Comparison of ENCODE assay signal across 9 mouse cellular contexts in the genomic region with DNA sequence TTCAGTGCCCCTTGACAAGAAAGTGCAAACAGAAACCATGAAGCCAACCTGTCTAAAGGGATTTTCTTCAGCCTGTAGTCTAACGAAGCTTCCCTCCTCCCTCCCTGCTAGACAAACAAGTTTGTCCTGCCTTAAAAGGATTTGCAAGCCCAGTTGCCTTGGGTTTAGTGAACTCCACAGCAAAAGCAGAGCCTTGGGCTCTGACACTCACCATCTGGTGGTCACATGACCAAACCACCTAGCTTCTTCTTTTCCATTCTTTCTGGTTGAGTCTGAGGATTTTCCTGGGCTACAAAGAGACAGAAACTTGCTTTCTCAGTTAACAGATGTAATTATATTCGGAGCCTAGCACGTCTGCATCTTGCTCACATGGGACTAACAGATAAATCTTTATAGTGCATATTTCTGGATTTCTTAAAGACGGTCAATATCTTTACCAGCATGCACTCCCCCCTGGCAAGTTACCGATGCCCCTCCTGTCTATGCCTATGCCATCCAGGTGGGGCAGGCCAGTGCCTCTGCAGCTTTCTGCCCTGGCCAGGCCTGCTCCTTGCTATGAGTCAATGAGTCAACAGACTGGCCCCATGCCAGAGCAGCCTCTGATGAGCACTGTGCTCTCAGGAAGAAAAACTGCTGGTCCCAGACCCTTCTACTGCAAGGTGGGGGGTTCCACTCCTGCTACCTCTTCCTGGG. TPM values are rescaled to one million over a fixed set of nuclear protein-coding genes. Genes with fewer than 3 reads are reported as not detected.
DNase-seq lines count a peak whose midpoint lies in the region; ATAC-seq and TF ChIP-seq lines count a peak whose summit lies in the region.
"Had no signal": no experiment of that assay in that cellular context is flagged by ENCODE, and none has a peak within 500 bp of the region (broad histone marks: within the 10 kb centered on the region; RNA-seq: fewer than 3 reads in every experiment).

No protein-coding gene starts in this region.

- in situ Hi-C loops in Patski (cut with MboI; ENCODE audit: low pct_unique_long_range_greater_than_20kb) = no loop called here

- H3K9me3 ChIP-seq in midbrain, embryonic 16.5 days (replicated peaks; ENCODE audit: control insufficient read depth, low read length, poor library complexity, severe bottlenecking) = no peaks in the 10 kb centered on the region
- H3K9me3 ChIP-seq: G1E had no signal

- peak; percentile 96 for ATAC-seq in Patski
- peak; percentile 68 for ATAC-seq in midbrain, embryonic 16.5 days
- ATAC-seq in megakaryocyte-erythroid progenitor cell, adult 5-6 weeks (replicated peaks; ENCODE audit: low FRiP score, low TSS enrichment, poor library complexity, severe bottlenecking) = no peak

- POLR2A ChIA-PET in Patski (lab: Charles Lee) = no interaction called here

- no peaks in the 10 kb centered on the region for H3K27me3 ChIP-seq in Patski
- H3K27me3 ChIP-seq in midbrain, embryonic 16.5 days (ENCODE audit: control insufficient read depth, insufficient read depth, low read depth, low read length) = no peaks in the 10 kb centered on the region

- H3K4me2 ChIP-seq in midbrain, embryonic 16.5 days (ENCODE audit: low read length) = no peak overlapping the region

- 55% methylated on average over 5 of the region's 5 CpGs for WGBS in midbrain, embryonic 16.5 days

- no peaks in the 10 kb centered on the region for H3K4me1 ChIP-seq in midbrain, embryonic 16.5 days (ENCODE audit: control insufficient read depth, insufficient read depth, low read length)

- H3K36me3 ChIP-seq in midbrain, embryonic 16.5 days (ENCODE audit: control insufficient read depth, insufficient read depth, low read length) = no peaks in the 10 kb centered on the region
- H3K36me3 ChIP-seq: G1E had no signal

- H3K27ac ChIP-seq in midbrain, embryonic 16.5 days (ENCODE audit: low read length) = no peak overlapping the region

- H3K9ac ChIP-seq in midbrain, embryonic 16.5 days (ENCODE audit: low read depth, low read length) = no peak overlapping the region

- peak; percentile 13 for TF ChIP-seq CTCF in Patski (IDR thresholded peaks at IDR 0.05)

- CTCF ChIA-PET in Patski (lab: Charles Lee) = no interaction called here

- no peak overlapping the region for H3K4me3 ChIP-seq in midbrain, embryonic 16.5 days (ENCODE audit: low read depth, low read length)

- intact Hi-C loops in heart, postnatal 25 days (cut with DNase I) = no loop called here

- peak; percentile 52 to 60 for DNase-seq in heart, adult 18-20 months
- no peak for DNase-seq in heart, postnatal 25 days (ENCODE audit: low spot score)
- no peak for DNase-seq in Patski (ENCODE audit: low read depth, low spot score)
- peak; percentile 70 for DNase-seq in gastrocnemius, postnatal 10 days
- DNase-seq in kidney, postnatal 14 days = peak; percentile 81
- DNase-seq in thymus, postnatal 0 days (ENCODE audit: low spot score) = no peak

RNA-seq across cellular contexts. Expression of a gene that starts 11.7 kb away (rescaled TPM):
- total RNA-seq in heart, adult 18-20 months (2021) = 100 to 1,000 TPM; 165 to 172 TPM
- total RNA-seq in heart, postnatal 25 days (2021) = 100 to 1,000 TPM; 149 to 156 TPM
- 217 TPM for polyA plus RNA-seq in Patski (2021)
- total RNA-seq in gastrocnemius, postnatal 10 days (2021) = 10 to 100 TPM; 80.5 to 82.4 TPM
- polyA plus RNA-seq in midbrain, embryonic 16.5 days (2015; fragmentation: Nextera tagmentation; extraction: Ambion mirVana) = 75.7 and 80.0 TPM in 2 replicates
- 16.6 and 18.4 TPM in 2 replicates for polyA plus RNA-seq in thymus, postnatal 0 days (2015; fragmentation: Nextera tagmentation; extraction: Ambion mirVana)
- total RNA-seq in megakaryocyte-erythroid progenitor cell, adult 5-6 weeks (2014; fragmentation: Nextera tagmentation) = 4.2 and 5.1 TPM in 2 replicates
- 23.1 TPM in 2 replicates for total RNA-seq in megakaryocyte-erythroid progenitor cell, adult 5-6 weeks (2017)

Comparison
In these comparisons a context has a peak if more than half of its experiments do, and no peak if none do; other contexts are left out.
1. DNase-seq: peak in heart, adult 18-20 months (2 of 2), gastrocnemius, postnatal 10 days (single experiment) and kidney, postnatal 14 days (single experiment); none in heart, postnatal 25 days (single experiment), Patski (single experiment) and thymus, postnatal 0 days (single experiment).